Mouse (Mus musculus): ENCODE data around the gene Hnrnpul1. TPM values are rescaled to one million over a fixed set of nuclear protein-coding genes. Genes with fewer than 3 reads are reported as not detected.

The Hnrnpul1 gene
- total and polyA plus RNA-seq, 2 experiments from 2014 or later: 47.8 to 126 TPM

GRCm38 (mm10) chr7:25755468-25755833 lies 894 bp upstream of the Hnrnpul1 start:
- H3K36me3 ChIP-seq (ENCODE audit: insufficient read depth, low read length): peaks cover 5% of the 10 kb centered on the region
- peak overlapping the region; percentile 37; the same call in 1 of the 2 replicates for H3K9ac ChIP-seq (replicated peaks; ENCODE audit: low read length, poor library complexity, severe bottlenecking)
- WGBS: under 1% methylated on average over 15 of the region's 15 CpGs
- H3K27me3 ChIP-seq (ENCODE audit: insufficient read depth, low read length): no peaks in the 10 kb centered on the region
- peaks cover 8% of the 10 kb centered on the region for H3K4me1 ChIP-seq (ENCODE audit: insufficient read depth, low read length)
- ATAC-seq (ENCODE audit: low FRiP score) (peak; percentile 73), DNase-seq (ENCODE audit: low spot score) (peak; percentile 92)
- TF ChIP-seq CTCF (IDR thresholded peaks at IDR 0.05): no peak
- peak overlapping the region; percentile 96 for H3K27ac ChIP-seq (ENCODE audit: low read depth, low read length)
- H3K4me3 ChIP-seq (ENCODE audit: low read depth, low read length): peak overlapping the region; percentile 98
- no peaks in the 10 kb centered on the region for H3K9me3 ChIP-seq (ENCODE audit: low read length)
- H3K4me2 ChIP-seq (ENCODE audit: low read depth, low read length, poor library complexity, severe bottlenecking): peak overlapping the region; percentile 70

- ATAC-seq (ENCODE audit: low FRiP score) (no peak; the same call in 1 of the 2 replicates), DNase-seq (ENCODE audit: low spot score) (no peak)
- Histone ChIP-seq H3K27ac (ENCODE audit: low read depth, low read length) (peak overlapping the region; percentile 96), H3K9ac (replicated peaks; ENCODE audit: low read length, poor library complexity, severe bottlenecking) (peak overlapping the region; percentile 95), H3K27me3 (ENCODE audit: insufficient read depth, low read length) (no peaks in the 10 kb centered on the region), H3K9me3 (ENCODE audit: low read length) (no peaks in the 10 kb centered on the region), H3K4me3 (ENCODE audit: low read depth, low read length) (peak overlapping the region; percentile 98), H3K36me3 (ENCODE audit: insufficient read depth, low read length) (peaks cover 13% of the 10 kb centered on the region), H3K4me1 (ENCODE audit: insufficient read depth, low read length) (peaks cover 8% of the 10 kb centered on the region), H3K4me2 (ENCODE audit: low read depth, low read length, poor library complexity, severe bottlenecking) (peak overlapping the region; percentile 70)
- peak; percentile 55 for TF ChIP-seq CTCF (IDR thresholded peaks at IDR 0.05)
- under 1% methylated on average over 30 of the region's 30 CpGs for WGBS
Measured at GRCm38 (mm10) chr7:25754439-25754737, 169 bp downstream of the Hnrnpul1 start.

- ATAC-seq (ENCODE audit: low FRiP score): peak; percentile 1; the same call in 1 of the 2 replicates
- Histone ChIP-seq H3K27me3 (ENCODE audit: insufficient read depth, low read length) (no peaks in the 10 kb centered on the region), H3K4me3 (ENCODE audit: low read depth, low read length) (peak overlapping the region; percentile 98), H3K9me3 (ENCODE audit: low read length) (no peaks in the 10 kb centered on the region), H3K4me2 (ENCODE audit: low read depth, low read length, poor library complexity, severe bottlenecking) (peak overlapping the region; percentile 70), H3K36me3 (ENCODE audit: insufficient read depth, low read length) (peaks cover 19% of the 10 kb centered on the region), H3K9ac (replicated peaks; ENCODE audit: low read length, poor library complexity, severe bottlenecking) (peak overlapping the region; percentile 95), H3K4me1 (ENCODE audit: insufficient read depth, low read length) (peaks cover 8% of the 10 kb centered on the region), H3K27ac (ENCODE audit: low read depth, low read length) (peak overlapping the region; percentile 96)
- peak; percentile 5 for DNase-seq (ENCODE audit: low spot score)
- under 1% methylated on average over 46 of the region's 46 CpGs for WGBS
- no peak for TF ChIP-seq CTCF (IDR thresholded peaks at IDR 0.05)
Measured at GRCm38 (mm10) chr7:25753643-25754438, 716 bp downstream of the Hnrnpul1 start.

- H3K4me2 ChIP-seq (ENCODE audit: low read depth, low read length, poor library complexity, severe bottlenecking): peak overlapping the region; percentile 70
- ATAC-seq (ENCODE audit: low FRiP score) (no peak), DNase-seq (ENCODE audit: low spot score) (no peak)
- H3K9ac ChIP-seq (replicated peaks; ENCODE audit: low read length, poor library complexity, severe bottlenecking): peak overlapping the region; percentile 95
- peaks cover 8% of the 10 kb centered on the region for H3K4me1 ChIP-seq (ENCODE audit: insufficient read depth, low read length)
- no peaks in the 10 kb centered on the region for H3K9me3 ChIP-seq (ENCODE audit: low read length)
- peaks cover 23% of the 10 kb centered on the region for H3K36me3 ChIP-seq (ENCODE audit: insufficient read depth, low read length)
- H3K4me3 ChIP-seq (ENCODE audit: low read depth, low read length): peak overlapping the region; percentile 98
- H3K27ac ChIP-seq (ENCODE audit: low read depth, low read length): no peak overlapping the region
- no peaks in the 10 kb centered on the region for H3K27me3 ChIP-seq (ENCODE audit: insufficient read depth, low read length)
- TF ChIP-seq CTCF (IDR thresholded peaks at IDR 0.05): no peak
Measured at GRCm38 (mm10) chr7:25753076-25753475, 1.5 kb downstream of the Hnrnpul1 start.

- Histone ChIP-seq H3K4me2 (ENCODE audit: low read depth, low read length, poor library complexity, severe bottlenecking) (no peak overlapping the region), H3K9me3 (ENCODE audit: low read length) (no peaks in the 10 kb centered on the region), H3K4me1 (ENCODE audit: insufficient read depth, low read length) (no peaks in the 10 kb centered on the region), H3K27me3 (ENCODE audit: insufficient read depth, low read length) (no peaks in the 10 kb centered on the region), H3K36me3 (ENCODE audit: insufficient read depth, low read length) (peaks cover 81% of the 10 kb centered on the region), H3K4me3 (ENCODE audit: low read depth, low read length) (no peak overlapping the region), H3K9ac (replicated peaks; ENCODE audit: low read length, poor library complexity, severe bottlenecking) (no peak overlapping the region), H3K27ac (ENCODE audit: low read depth, low read length) (no peak overlapping the region)
- TF ChIP-seq CTCF (IDR thresholded peaks at IDR 0.05): no peak
- DNase-seq (ENCODE audit: low spot score) (no peak), ATAC-seq (ENCODE audit: low FRiP score) (no peak)
- WGBS: 76% methylated on average over 3 of the region's 3 CpGs
Measured at GRCm38 (mm10) chr7:25746844-25747243, 7.7 kb downstream of the Hnrnpul1 start.

- Histone ChIP-seq H3K9me3 (ENCODE audit: low read length) (no peaks in the 10 kb centered on the region), H3K4me1 (ENCODE audit: insufficient read depth, low read length) (no peaks in the 10 kb centered on the region), H3K4me3 (ENCODE audit: low read depth, low read length) (no peak overlapping the region), H3K27me3 (ENCODE audit: insufficient read depth, low read length) (no peaks in the 10 kb centered on the region), H3K36me3 (ENCODE audit: insufficient read depth, low read length) (peaks cover 74% of the 10 kb centered on the region), H3K27ac (ENCODE audit: low read depth, low read length) (no peak overlapping the region), H3K9ac (replicated peaks; ENCODE audit: low read length, poor library complexity, severe bottlenecking) (no peak overlapping the region), H3K4me2 (ENCODE audit: low read depth, low read length, poor library complexity, severe bottlenecking) (no peak overlapping the region)
- ATAC-seq (ENCODE audit: low FRiP score) (no peak), DNase-seq (ENCODE audit: low spot score) (no peak)
- TF ChIP-seq CTCF (IDR thresholded peaks at IDR 0.05): no peak
- 95% methylated on average over 3 of the region's 3 CpGs for WGBS
Measured at GRCm38 (mm10) chr7:25738277-25738676, 16.3 kb downstream of the Hnrnpul1 start.
